Mouse (Mus musculus): ENCODE data around the gene Slc5a2. TPM values are rescaled to one million over a fixed set of nuclear protein-coding genes. Genes with fewer than 3 reads are reported as not detected.

Slc5a2 gene
- total and polyA plus RNA-seq, 3 experiments, result 0.21 TPM; not detected in 2

- in situ Hi-C loops (cut with MboI; ENCODE audit: low pct_ligation_motif_present, low pct_unique_long_range_greater_than_20kb, low sequenced_read_pairs) (no loop called here), dilution Hi-C loops (cut with MboI; ENCODE audit: extremely low pct_ligation_motif_present, extremely low pct_unique_long_range_greater_than_20kb, low sequenced_read_pairs) (no loop called here)
- H3K27me3 ChIP-seq (replicated peaks), result peaks cover 13% of the 10 kb centered on the region
- no peaks in the 10 kb centered on the region for H3K79me2 ChIP-seq (replicated peaks; ENCODE audit: control insufficient read depth, extremely low read depth, insufficient read depth, poor library complexity, severe bottlenecking)
- no peak overlapping the region for H3K9ac ChIP-seq (ENCODE audit: insufficient read depth, low read depth)
- peaks cover 9 to 24% of the 10 kb centered on the region in 2 experiments for H3K36me3 ChIP-seq (replicated peaks in 1 of 2; ENCODE audit: control insufficient read depth in 1 of 2, insufficient read depth in 1 of 2, low read length in 1 of 2)
- H3K27ac ChIP-seq (ENCODE audit: insufficient read depth, low read depth), result no peak overlapping the region
- no peak for TF ChIP-seq TCF12 (IDR thresholded peaks at IDR 0.05; ENCODE audit: low read depth, low read length)
- no peak for TF ChIP-seq MAFK (IDR thresholded peaks at IDR 0.05; ENCODE audit: insufficient replicate concordance, low read length)
- TF ChIP-seq SMC3 (IDR thresholded peaks at IDR 0.05; ENCODE audit: low read depth, low read length), result no peak
- no peak for TF ChIP-seq USF1 (IDR thresholded peaks at IDR 0.05; ENCODE audit: low read depth, low read length)
- no peak for TF ChIP-seq BHLHE40 (IDR thresholded peaks at IDR 0.05; ENCODE audit: low read depth, low read length)
- TF ChIP-seq GABPA (IDR thresholded peaks at IDR 0.05; ENCODE audit: insufficient replicate concordance, low read depth, low read length), result no peak
- TF ChIP-seq UBTF (IDR thresholded peaks at IDR 0.05; ENCODE audit: low read depth, low read length), result no peak
- TF ChIP-seq MAZ (IDR thresholded peaks at IDR 0.05; ENCODE audit: low read depth, low read length), result no peak
- TF ChIP-seq TBP (conservative IDR thresholded peaks at IDR 0.05; ENCODE audit: low read depth, low read length), result no peak
- no peak for TF ChIP-seq IRF4 (IDR thresholded peaks at IDR 0.05; ENCODE audit: low read depth, low read length)
- TF ChIP-seq JUN (IDR thresholded peaks at IDR 0.05; ENCODE audit: insufficient read depth, low read depth, low read length), result no peak
- TF ChIP-seq SIN3A (IDR thresholded peaks at IDR 0.05; ENCODE audit: low read length), result no peak
- H3K9me3 ChIP-seq (replicated peaks; ENCODE audit: low read length), result no peaks in the 10 kb centered on the region
- H3K4me1 ChIP-seq (ENCODE audit: control insufficient read depth in 1 of 2, insufficient read depth in 2 of 2), result no peaks in the 10 kb centered on the region
- H3K4me2 ChIP-seq (ENCODE audit: insufficient read depth, low read depth, poor library complexity, severe bottlenecking), result no peak overlapping the region
- no peak for DNase-seq (ENCODE audit: extremely low read depth)
- H3K4me3 ChIP-seq (replicated peaks in 1 of 3; ENCODE audit: low read depth in 2 of 3, low read length in 2 of 3, poor library complexity in 1 of 3), result no peak overlapping the region
These were observed 1.9 kb downstream of the Slc5a2 start for GRCm38 (mm10) chr7:128267391-128267790.

DNA sequence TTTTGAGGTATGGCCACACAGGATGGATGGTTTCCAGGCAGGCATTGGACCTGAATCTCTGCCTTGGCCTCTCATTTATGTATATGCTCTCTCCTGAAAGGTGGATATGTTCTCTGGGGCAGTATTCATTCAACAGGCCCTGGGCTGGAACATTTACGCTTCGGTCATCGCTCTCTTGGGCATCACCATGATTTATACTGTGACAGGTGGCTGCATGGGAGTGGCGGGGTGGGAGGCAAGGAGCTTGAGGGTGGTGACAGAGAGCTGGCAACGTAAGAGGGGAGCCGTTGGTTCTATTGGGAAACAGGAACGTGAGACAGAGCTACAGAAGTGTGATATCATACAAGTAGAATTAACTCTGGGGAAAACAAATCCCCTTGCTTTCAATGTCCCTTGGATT is 2.4 kb downstream of the Slc5a2 start:
- dilution Hi-C loops (cut with MboI; ENCODE audit: extremely low pct_ligation_motif_present, extremely low pct_unique_long_range_greater_than_20kb, low sequenced_read_pairs), result no loop called here
- Histone ChIP-seq H3K27ac (ENCODE audit: insufficient read depth, low read depth) (no peak overlapping the region), H3K4me3 (replicated peaks in 1 of 3; ENCODE audit: low read depth in 2 of 3, low read length in 2 of 3, poor library complexity in 1 of 3) (no peak overlapping the region), H3K4me2 (ENCODE audit: insufficient read depth, low read depth, poor library complexity, severe bottlenecking) (no peak overlapping the region), H3K9me3 (replicated peaks; ENCODE audit: low read length) (no peaks in the 10 kb centered on the region), H3K79me2 (replicated peaks; ENCODE audit: control insufficient read depth, extremely low read depth, insufficient read depth, poor library complexity, severe bottlenecking) (no peaks in the 10 kb centered on the region), H3K4me1 (ENCODE audit: control insufficient read depth in 1 of 2, insufficient read depth in 2 of 2) (no peaks in the 10 kb centered on the region), H3K9ac (ENCODE audit: insufficient read depth, low read depth) (no peak overlapping the region), H3K27me3 (replicated peaks) (peaks cover 13% of the 10 kb centered on the region), H3K36me3 (replicated peaks in 1 of 2; ENCODE audit: control insufficient read depth in 1 of 2, insufficient read depth in 1 of 2, low read length in 1 of 2) (peaks cover 9 to 27% of the 10 kb centered on the region in 2 experiments)
- no peak for TF ChIP-seq SMC3 (IDR thresholded peaks at IDR 0.05; ENCODE audit: low read depth, low read length)
- no peak for TF ChIP-seq ZNF384 (IDR thresholded peaks at IDR 0.05; ENCODE audit: low read depth, low read length)
- no peak for TF ChIP-seq MAX (IDR thresholded peaks at IDR 0.05; ENCODE audit: low read length)
- DNase-seq (ENCODE audit: extremely low read depth), result no peak
- in situ Hi-C loops (cut with MboI; ENCODE audit: low pct_ligation_motif_present, low pct_unique_long_range_greater_than_20kb, low sequenced_read_pairs), result no loop called here

- in situ Hi-C loops (cut with MboI; ENCODE audit: low pct_ligation_motif_present, low pct_unique_long_range_greater_than_20kb, low sequenced_read_pairs), result no loop called here
- H3K79me2 ChIP-seq (replicated peaks; ENCODE audit: control insufficient read depth, extremely low read depth, insufficient read depth, poor library complexity, severe bottlenecking), result no peaks in the 10 kb centered on the region
- H3K9ac ChIP-seq (ENCODE audit: insufficient read depth, low read depth), result no peak overlapping the region
- peaks cover 22 to 53% of the 10 kb centered on the region in 2 experiments for H3K36me3 ChIP-seq (replicated peaks in 1 of 2; ENCODE audit: control insufficient read depth in 1 of 2, insufficient read depth in 1 of 2, low read length in 1 of 2)
- H3K4me1 ChIP-seq (ENCODE audit: control insufficient read depth in 1 of 2, insufficient read depth in 2 of 2), result no peaks in the 10 kb centered on the region
- no peaks in the 10 kb centered on the region for H3K9me3 ChIP-seq (replicated peaks; ENCODE audit: low read length)
- no peak overlapping the region for H3K4me2 ChIP-seq (ENCODE audit: insufficient read depth, low read depth, poor library complexity, severe bottlenecking)
- dilution Hi-C loops (cut with MboI; ENCODE audit: extremely low pct_ligation_motif_present, extremely low pct_unique_long_range_greater_than_20kb, low sequenced_read_pairs), result no loop called here
- H3K4me3 ChIP-seq (replicated peaks in 1 of 3; ENCODE audit: low read depth in 2 of 3, low read length in 2 of 3, poor library complexity in 1 of 3), result no peak overlapping the region
- TF ChIP-seq MXI1 (IDR thresholded peaks at IDR 0.05; ENCODE audit: low read depth, low read length), result no peak
- TF ChIP-seq ZNF384 (IDR thresholded peaks at IDR 0.05; ENCODE audit: low read depth, low read length), result no peak
- no peak for TF ChIP-seq CHD1 (IDR thresholded peaks at IDR 0.05; ENCODE audit: low read depth, low read length)
- no peak for TF ChIP-seq ZKSCAN1 (IDR thresholded peaks at IDR 0.05; ENCODE audit: borderline replicate concordance, low read depth, low read length)
- no peak for TF ChIP-seq MYC (IDR thresholded peaks at IDR 0.05; ENCODE audit: low read depth, low read length)
- TF ChIP-seq IRF4 (IDR thresholded peaks at IDR 0.05; ENCODE audit: low read depth, low read length), result no peak
- TF ChIP-seq PAX5 (IDR thresholded peaks at IDR 0.05; ENCODE audit: low read length), result no peak
- TF ChIP-seq BHLHE40 (IDR thresholded peaks at IDR 0.05; ENCODE audit: low read depth, low read length), result no peak
- TF ChIP-seq MAX (IDR thresholded peaks at IDR 0.05; ENCODE audit: low read length), result no peak
- no peak for TF ChIP-seq USF2 (conservative IDR thresholded peaks at IDR 0.05; ENCODE audit: low read depth, low read length)
- TF ChIP-seq KAT2A (IDR thresholded peaks at IDR 0.05; ENCODE audit: insufficient replicate concordance, low read length), result no peak
- no peak for TF ChIP-seq POLR2AphosphoS2 (IDR thresholded peaks at IDR 0.05; ENCODE audit: low read depth, low read length)
- no peak overlapping the region for H3K27ac ChIP-seq (ENCODE audit: insufficient read depth, low read depth)
- DNase-seq (ENCODE audit: extremely low read depth), result no peak
- H3K27me3 ChIP-seq (replicated peaks), result peaks cover 4% of the 10 kb centered on the region
These were observed 5.0 kb downstream of the Slc5a2 start for GRCm38 (mm10) chr7:128270431-128270850.
